Mouse (Mus musculus): Measurements from ENCODE around the gene Hs6st2. TPM values are rescaled to one million over a fixed set of nuclear protein-coding genes. Genes with fewer than 3 reads are reported as not detected.
A peak's percentile ranks its signal among the peaks of the same experiment; 100 is the strongest.

Gene Hs6st2
- total RNA-seq (2021), result 1 to 10 TPM; 6.1 to 7.0 TPM

DNA sequence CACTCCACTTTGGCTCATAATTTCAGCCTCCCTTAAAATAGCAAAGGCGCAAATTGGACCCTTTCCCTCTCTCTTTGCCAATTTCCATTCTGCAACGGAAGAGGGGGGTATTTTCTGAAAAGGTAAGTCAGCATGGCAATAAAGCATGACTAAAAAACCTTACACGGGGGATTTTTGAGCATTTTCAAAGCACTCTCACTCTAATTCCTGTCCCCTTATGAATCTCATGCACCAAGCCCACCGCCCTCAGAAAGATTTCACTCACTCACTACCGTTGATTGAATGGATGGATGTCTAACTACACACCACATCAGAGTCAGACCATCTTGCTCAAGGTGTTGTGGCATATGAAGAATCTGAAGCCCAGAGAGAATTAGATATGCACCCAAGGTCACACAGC, at the start of gene Hs6st2:
Hs6st2 (minus strand) TSS at position 101 of the 400 bp plus-strand sequence.
- DNase-seq, result no peak

DNA sequence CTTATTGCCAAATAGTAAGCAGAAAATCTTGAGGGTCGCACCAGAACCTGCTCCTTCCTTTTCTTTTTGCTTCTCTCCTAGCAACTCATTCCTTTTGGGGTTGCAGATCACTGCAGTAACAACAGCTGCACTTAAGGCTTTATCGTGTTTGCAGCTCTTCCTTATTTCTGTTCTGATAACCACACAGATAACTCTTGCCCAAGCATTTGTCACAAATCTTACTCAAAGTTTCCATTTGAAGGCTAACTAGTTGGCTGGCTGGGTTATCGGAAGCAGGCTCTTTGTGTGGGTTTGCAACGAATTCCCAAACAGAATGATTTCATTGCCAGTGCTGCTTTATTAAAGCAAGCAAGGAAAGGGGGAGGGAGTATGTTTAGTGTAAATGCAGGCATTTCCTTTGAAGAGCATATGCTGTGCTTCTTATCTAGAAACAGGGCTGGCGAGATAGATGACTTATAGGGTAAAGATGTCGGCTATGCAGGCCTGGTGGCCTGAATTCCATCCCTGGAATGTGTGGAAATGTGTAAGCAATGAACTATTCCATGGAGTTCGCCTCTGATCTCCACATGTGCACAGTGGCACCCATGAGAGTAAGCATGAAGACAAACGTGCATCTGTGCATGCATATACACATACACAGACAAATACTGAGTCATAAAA, 32.6 kb upstream of the Hs6st2 start:
- no peak for DNase-seq

DNA sequence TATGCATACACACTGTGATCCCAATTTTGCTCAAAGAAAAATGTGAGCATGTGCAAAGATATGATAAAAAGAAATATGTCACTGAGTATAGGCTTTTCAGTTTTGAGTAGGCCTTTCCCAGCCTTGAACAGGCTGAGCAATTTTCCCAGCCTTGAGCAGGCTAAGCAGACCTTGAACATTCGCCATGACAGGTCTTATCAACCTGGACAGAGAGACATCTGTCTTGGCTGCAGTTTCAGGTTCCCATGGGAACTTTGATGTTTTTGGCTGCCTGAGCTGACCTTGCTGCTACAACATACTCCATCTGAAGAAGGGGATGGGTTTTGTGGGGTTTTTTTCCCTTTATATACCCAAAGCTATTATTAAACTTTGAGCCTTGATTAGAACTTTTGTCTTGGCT, 31.3 kb upstream of the Hs6st2 start:
- DNase-seq, result no peak

DNA sequence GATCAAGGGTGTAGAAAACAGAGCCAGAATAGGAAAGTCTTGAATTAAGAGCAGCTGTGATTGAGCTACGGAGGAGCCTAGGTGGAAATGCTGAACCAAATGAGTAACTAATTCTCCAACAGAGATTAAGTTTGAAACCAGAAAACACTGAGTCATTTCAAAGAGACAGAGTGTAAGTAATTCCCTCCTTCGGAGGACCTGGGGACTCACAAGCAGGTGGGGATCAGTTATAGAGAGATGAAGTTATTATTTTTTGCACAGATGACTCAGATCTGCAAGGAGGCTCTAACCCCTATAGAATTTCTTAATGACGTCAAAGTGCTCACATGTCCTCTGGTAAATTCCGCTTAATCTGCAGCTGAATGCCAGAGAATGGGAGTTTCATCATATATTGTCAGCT, 21.2 kb upstream of the Hs6st2 start:
- DNase-seq, result no peak

DNA sequence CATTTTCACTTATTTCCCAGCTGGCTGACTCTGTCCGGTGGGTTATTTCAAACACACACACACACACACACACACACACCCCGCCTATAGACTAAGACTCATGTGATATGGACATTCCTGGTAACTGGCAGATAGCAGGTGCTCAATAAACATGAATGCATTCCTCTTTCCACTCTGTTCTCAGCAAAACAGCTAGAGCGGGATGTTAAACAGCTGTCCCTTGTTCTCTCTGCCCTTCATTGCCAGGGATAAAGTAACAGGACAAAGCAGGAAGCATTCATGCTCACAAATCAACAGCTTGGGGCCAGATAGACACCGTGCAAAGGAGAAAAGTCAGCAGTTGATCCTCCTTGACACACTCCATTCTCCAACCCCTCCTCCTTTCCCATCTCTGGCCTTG, 17.4 kb upstream of the Hs6st2 start:
- no peak for DNase-seq

DNA sequence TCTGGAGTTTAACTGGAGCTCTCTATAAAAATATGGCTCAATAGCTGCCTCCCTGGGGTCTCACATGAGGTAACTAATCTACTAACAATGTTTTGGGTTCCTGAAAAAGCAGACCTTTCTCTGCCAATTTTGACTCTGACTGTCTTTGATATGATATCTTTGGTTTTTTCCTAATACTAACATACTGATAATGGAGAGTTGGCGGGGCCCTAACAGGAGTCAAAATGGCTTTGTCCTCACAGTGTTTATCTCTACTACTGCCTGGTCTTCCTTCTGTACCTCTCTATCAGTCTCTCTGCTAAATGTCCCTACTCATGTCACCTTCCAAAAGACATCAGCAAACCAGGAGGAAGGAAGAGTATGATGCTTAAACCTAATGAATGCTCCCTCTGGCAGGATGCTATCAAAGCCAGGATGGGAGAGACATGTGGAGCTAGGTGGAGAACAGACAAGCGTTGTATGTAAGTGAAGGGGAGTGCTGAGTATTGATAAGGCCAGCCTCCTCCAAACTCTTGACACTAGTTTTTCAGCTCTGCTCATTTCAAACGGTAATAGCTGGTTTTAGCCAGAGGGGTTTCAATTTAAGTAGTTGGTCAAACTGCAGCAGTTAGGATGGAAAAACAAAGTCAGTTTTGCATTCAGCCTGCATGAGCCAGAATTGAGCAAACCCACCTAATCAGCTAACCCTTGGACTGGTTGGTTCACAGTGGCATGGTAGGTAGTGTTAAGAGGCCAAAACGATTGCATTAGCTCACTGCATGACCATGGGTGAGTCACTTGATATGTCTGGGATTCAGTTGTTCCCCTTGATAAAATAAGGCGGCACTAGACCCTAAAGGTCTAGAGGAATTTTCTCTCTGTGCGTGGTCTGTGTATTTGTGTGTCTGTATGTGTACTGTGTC, 4.6 kb upstream of the Hs6st2 start:
- DNase-seq, result no peak

DNA sequence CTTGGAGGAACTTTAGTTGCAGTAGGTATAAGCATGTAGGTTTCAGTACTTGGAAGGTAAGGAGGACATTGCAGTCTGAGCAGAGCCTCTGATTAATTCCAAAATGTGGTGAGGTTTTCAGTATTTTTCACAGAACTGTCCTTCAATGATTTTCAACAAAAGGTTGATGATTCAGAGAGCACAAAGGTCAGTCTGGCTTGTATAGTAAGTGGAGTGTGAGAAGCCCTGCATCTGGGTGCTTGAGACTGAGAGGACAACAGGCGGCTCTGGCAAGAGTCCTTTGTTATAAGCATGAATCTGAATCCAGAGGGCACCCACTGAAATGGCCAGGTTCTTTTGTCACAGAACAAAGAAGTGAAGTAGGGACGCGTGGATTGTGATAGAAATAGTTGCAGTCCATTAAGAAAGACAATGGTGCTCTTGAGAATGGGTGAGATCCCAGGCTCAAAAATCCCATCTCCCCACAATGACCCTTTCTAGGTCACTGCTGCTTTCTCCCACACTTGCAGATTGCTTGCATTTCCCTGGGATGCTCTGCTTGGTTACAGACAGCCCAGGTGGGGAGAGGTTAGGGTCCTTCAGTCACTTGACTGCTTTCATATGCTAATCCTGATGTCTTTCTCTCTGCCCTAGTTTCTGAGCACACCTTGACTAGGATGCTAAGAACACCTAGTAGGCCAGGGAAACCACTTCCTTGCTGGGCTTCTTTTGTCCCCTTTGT, 2.8 kb upstream of the Hs6st2 start:
- no peak for DNase-seq

DNA sequence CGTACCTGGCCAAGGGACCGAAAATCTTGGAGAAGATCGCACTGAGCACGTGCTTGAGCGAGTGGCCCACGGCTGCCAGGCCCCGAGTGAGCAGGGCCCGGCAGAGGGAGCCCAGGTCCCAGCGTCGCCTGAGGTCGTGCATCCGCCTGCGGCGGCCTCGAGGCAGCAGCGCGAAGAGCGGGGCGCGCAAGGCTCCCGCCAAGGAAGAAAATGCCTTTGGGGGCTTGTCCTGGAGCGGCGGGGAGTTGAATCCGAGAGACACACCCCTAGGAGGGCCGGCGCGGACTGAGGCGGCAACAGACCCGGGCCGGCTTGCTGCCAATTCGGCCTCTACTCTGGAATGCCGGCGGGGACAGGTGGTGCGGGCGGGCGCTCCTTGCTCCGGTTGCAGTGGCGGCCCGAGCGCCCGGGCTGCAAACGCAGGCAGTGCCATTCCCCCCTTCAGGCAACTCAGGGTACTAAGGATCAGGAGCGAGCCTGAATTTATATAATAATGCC, 437 bp downstream of the Hs6st2 start:
- peak; percentile 37 for DNase-seq

DNA sequence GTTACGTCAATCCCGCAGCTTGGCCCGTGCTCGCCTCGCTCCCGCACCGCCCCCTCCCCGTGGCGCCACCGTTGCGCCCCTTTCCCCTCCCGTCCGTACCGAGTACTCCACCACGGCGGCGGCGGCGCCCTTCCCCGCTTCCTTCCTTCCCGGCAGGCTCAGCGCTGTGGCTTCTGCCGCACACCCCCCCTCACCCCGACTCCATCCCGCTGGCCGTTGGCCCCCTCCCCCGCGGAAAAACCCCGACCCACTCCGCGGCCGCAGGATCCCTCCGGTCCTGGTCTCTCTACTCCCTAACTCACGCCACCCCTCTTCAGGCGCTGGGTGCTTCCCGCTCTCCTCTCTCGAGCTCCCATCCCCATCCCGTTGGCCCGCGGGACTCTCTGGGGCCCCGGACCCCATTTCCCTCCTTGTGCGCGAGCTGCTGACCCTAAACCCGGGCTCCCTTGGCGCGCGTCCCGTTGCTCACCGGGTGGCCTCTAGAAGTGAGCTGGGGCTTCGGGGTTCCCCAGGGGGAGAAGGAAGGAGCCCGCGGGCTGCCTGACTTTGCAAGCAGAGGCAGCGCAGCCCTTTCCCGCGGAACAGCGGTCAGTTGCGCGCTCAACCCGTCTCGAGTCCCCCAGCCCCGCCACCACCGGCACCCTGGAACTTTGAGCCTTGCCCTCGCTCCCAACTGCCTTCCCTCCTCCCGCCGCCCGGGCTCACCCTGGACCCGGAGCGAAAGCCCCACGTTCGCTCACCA, 1.1 kb downstream of the Hs6st2 start:
- peak; percentile 26 for DNase-seq

DNA sequence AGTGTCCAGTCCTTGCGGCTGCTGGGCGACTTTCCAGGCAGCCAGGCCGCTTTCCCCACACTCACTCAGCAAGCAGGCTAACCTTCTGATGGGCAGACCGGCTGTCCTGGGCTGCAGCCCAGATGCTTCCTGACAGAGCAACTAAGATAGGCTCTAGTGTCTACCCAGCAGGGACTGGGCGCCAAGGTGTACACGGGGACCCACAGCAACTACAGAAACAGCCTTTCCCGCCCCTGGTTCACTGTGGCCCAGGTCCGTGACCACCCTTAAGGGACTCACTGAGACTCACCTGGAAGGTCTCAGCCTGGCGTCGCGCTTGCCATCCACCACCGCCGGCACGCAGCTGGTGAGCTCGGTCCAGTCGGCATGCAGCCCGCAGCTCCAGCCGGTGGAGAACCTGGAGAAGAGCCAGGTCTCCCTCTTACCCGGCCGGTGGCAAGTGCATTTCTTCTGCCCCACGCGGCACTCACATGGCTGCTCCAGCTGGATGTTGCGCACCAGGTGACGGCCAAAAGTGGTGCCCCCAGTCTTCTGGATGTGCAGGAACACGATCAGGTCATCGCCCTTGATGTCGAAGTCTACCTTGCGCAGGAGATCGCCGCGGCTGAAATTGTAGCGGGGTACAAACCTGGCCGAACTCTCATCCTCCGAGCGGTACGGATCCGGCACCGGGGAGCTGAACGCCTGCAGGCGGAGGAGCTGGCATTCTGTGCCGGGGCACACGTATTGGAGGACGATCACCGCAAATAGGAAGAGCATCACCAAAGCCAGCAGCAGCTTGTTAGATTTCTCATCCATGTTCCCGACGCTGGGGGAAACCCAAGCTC, 1.8 kb downstream of the Hs6st2 start:
- DNase-seq, result peak; percentile 8

DNA sequence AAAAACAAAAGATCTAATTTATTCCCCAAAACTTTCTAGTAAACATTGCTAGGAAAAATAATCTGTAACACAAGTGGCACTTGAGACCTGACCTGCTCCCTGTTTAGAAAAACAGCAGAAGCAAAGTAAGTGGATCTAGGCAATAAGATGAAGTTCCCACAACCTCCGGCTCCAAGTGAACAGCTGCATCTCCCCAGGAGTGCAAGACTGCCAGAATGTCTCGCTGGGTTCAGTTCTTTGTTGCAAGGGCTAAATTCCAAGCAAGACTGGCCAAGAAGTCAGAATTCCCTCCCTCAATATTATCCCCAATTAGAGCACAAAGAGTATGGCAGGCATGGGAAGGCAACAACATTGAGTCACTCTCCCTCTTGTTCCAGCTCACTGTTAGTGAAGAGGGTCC, 23.4 kb downstream of the Hs6st2 start:
- DNase-seq, result no peak

DNA sequence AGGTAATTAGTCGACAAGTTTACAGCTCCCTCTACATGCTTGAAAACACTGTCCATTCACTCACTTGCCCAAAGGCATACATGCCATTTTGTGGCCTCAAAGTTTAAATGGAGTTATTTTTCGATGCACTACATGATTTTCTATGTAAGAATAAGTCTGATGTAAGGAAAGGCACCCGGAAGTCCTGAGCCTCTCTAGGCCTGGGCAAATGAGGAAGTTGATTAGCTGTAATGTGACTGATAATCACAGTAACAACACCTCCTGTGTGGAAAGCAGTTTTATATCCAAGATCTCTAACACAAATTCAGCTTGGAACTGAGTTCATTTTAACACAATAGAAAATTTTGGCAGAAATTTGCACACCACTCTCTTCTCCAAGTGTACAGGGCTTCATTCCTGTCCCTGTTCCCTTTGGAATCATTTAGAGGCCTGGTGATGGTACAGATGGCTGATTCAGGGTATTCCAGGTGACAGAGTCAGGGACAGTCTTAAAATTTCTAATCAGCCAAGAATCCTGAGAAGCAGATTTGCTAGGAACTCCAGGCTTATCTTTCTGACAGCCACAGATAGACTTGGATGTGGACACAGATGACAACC, 38.9 kb downstream of the Hs6st2 start:
- no peak for DNase-seq

DNA sequence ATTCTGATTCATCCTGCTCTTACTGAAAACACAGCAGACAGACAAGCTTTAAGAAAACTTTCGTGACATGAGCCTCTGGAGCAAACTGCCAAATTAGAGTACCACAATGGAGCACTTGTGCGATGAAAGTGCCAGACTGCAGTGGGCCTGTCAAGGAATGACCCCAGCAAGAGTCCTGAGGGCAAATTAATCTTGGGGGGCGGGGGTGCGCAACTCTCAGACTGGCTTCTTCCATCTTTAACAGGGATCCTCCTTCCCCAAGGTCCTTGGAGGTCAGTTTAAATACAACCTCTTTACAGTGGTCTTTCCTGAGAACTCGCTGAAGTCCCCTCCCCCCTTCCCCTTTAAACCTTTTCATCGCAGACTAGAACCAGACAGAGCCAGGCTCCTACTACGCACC, 45.9 kb downstream of the Hs6st2 start:
- no peak for DNase-seq

DNA sequence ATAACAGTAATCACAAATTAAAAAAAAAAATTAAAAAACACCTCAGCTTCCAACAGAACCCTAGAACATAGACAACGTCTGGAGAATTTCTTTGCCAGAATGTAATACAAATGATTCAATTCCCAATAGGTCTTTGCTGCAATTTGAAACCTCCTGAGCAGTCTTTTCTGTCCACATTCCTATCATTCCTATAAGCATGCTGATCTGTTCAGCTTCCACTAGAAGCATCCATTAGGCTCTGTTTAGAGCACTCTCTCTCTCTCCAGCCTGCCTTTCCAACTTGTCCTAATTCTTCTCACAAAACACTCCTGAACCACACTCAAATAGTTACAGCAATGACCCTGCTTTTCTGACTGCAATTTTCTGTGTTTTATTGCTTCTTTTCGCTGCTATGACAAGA, 50.3 kb downstream of the Hs6st2 start:
- no peak for DNase-seq

DNA sequence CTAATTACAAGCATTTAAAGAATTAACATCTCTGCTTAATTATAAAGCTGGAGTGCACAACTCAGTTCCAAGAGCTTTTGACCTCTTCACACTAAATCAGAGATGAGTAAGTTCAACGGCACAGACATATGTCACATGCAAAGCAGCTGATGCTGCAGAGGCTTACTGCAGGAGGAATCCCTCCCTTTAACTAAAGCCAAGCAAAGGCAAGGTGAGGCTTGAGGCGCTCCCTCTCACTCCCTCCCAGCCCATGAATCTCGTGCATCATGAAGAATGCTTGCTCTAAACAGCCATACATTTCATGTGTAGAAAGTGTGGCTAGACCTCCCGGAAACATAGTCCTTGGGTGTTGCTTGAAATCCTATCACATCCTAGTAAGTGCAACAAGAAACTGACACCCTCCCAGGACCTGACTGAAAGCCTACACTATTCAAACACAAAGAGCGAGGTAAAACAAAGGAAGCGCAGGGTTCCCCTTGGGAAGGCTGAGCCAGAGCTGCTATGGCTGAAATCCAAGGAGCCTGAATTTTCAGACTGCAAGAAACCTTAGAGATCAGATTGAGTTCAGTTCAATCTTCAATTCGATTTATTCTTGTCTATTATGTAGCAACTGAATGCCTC, 67.2 kb downstream of the Hs6st2 start:
- no peak for DNase-seq

DNA sequence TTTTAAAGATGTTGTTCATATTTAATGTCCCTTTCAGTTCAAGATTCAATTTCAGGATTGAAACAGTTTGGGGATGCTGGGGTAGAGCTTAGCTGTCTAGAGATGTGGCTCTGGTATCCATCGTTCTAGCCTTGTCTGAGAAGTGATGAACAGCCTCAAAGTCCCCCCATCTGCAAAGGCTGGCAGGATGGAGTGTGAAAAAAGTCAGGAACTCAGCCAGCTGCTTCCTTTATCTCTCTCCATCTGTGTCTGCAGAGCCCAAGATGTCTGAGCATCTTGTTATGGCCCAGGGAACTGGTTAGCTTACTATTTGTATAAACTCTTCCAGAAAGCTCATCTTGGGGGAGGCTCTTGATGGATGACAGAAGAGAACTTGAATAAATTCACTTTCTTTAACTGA, 70.9 kb downstream of the Hs6st2 start:
- no peak for DNase-seq

DNA sequence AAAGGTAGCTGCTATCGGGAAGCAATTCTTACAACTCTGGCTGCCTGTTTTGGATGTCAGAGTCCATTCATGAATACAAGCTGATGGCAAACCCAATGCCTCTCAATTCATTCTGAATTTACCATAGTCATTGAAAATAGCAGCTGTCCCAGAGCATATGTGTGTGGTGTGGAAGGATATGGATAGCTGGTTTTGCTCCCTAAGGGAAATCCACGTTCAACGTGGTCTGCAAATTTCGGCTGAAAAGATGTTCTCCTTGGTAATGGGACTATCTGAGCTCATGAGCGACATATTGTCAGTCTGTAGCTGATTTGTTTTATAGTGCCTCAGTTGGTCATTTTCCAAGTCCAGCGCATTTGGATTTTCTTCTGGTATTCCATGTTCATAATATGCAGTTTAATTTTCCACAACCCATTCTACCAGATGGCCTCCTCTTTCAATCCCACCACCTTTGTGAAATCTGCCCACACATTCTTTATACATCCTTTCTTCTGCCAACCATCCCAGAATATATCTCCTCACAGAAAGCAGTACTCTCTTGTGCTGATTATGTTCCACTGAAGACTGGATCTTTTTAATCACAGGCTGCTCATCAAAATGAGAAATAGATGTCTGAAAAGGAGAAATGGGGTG, 75.3 kb downstream of the Hs6st2 start:
- no peak for DNase-seq

DNA sequence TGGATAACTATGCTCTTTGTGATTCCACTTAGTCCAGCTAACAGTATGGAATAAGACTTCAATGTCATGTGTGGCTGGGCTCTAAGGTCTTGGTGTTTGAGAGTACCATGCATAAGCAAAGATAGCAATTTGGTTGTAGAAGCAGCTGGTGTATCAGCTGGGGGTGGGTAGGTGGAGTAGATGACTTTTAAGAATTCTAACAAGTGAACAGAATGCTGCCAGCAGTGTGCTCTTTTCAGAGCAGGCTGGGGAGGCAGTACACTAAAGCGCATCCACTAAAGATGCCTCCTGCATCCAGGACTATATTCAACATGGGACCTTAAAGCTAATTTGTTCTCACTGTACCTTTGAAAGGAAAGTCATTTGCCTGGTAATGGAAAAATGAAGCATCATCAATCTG, 88.9 kb downstream of the Hs6st2 start:
- no peak for DNase-seq

DNA sequence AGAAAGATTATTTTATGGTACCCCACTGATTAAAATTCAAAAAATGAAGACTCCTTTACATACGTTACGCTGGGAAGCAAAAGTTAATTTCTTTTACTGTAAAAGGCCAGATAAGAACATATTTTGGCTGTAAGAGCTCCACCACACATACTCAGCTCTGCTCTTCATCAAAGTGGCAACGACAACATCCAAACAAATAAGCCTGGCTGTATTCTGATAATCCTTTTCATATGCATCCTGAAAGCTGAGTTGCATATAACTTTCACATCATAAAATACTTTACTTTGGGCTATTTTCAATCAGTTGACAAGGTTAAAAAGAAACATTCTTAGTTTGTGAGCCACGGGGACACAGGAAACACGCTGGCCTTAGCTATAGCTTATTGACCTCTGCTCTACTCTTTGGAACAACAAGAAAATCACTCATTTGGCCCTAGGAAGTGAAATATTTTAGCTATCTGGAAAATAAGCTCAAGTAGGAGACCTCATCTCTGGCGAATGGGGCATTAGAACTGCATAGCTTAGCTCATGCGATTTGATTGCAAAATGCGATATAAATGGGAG, 91.1 kb downstream of the Hs6st2 start:
- no peak for DNase-seq

DNA sequence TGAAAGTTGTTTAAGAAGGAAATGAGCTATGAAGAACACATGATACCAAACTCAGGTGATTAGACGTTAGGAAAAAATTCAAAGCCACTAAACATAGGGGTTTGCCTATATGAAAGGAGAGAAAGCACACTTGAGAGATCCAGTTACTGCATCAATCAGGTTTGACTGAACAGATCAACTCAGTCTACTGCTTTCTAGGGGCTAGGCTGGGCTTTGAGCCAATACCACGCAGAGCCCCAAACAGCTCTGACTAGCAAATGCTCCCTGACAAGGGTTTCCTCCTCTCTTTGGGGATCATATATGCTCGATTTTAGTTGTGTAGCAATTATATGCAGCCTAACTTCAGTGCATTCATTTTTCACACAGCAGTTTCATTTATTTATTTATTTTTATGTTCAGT, 96.2 kb downstream of the Hs6st2 start:
- no peak for DNase-seq
